Mouse (Mus musculus) limb, embryonic 12.5 days (tissue): Measurements from ENCODE around the gene Asic2. TPM values are rescaled to one million over a fixed set of nuclear protein-coding genes. Genes with fewer than 3 reads are reported as not detected.

Experiments used
- ATAC-seq: fragments of 200-750 bp; cut with Nextera tagmentation; 2 replicates; pipeline ENCODE4 v1.8.0; 2017; ENCODE audit warnings: low read depth, moderate TSS enrichment; ENCODE audit not compliant: insufficient number of reproducible peaks, insufficient read depth, low FRiP score, low TSS enrichment
- H3K27ac ChIP-seq: fragments of 300-500 bp; sonication (generic); 2 replicates; pipeline ENCODE4 v1.5.1; 2016; ENCODE audit warnings: mild to moderate bottlenecking, moderate library complexity
- H3K27me3 ChIP-seq: fragments of 300-500 bp; sonication (generic); 2 replicates; pipeline ENCODE4 v1.6.1; 2016; ENCODE audit warnings: mild to moderate bottlenecking, moderate library complexity
- H3K36me3 ChIP-seq: fragments of 300-500 bp; sonication (generic); 2 replicates; pipeline ENCODE4 v1.6.1; 2016; ENCODE audit warnings: mild to moderate bottlenecking, moderate library complexity
- H3K4me1 ChIP-seq: fragments of 300-500 bp; sonication (generic); replicated peaks from 2 replicates; pipeline ENCODE4 v1.6.1; 2016
- H3K4me2 ChIP-seq: fragments of 300-500 bp; sonication (generic); 2 replicates; pipeline ENCODE4 v1.6.1; 2016; ENCODE audit warnings: mild to moderate bottlenecking, moderate library complexity
- H3K4me3 ChIP-seq: fragments of 300-500 bp; sonication (generic); replicated peaks from 2 replicates; pipeline ENCODE4 v1.5.1; 2016; ENCODE audit warnings: mild to moderate bottlenecking
- H3K9ac ChIP-seq: fragments of 300-500 bp; sonication (generic); replicated peaks from 2 replicates; pipeline ENCODE4 v1.6.1; 2016; ENCODE audit warnings: mild to moderate bottlenecking, moderate library complexity
- H3K9me3 ChIP-seq: fragments of 300-500 bp; sonication (generic); 2 replicates; pipeline ENCODE4 v1.6.1; 2016; ENCODE audit warnings: mild to moderate bottlenecking, moderate library complexity
- WGBS: fragments of 180-500 bp; shearing (Covaris S2); methylation state at CpG from one replicate; pipeline ENCODE4 v1.1.7; 2016; 5-methylcytosine and 5-hydroxymethylcytosine counted together
- polyA plus RNA-seq: library from polyadenylated mRNA; unstranded; fragments of >200 nt; fragmentation: Nextera tagmentation; extraction: Ambion mirVana; gene quantifications from 2 replicates; pipeline ENCODE4 v1.2.1, GENCODE M21; 2016

Gene Asic2
- polyA plus RNA-seq, 1 experiment from 2014 or later, result 0.51 TPM

- Histone ChIP-seq H3K4me1 (no peaks in the 10 kb centered on the region; the same call in 1 of the 2 replicates), H3K4me3 (no peak overlapping the region), H3K9ac (no peak overlapping the region), H3K9me3 (no peaks in the 10 kb centered on the region), H3K27me3 (no peaks in the 10 kb centered on the region), H3K36me3 (no peaks in the 10 kb centered on the region), H3K4me2 (no peak overlapping the region), H3K27ac (no peak overlapping the region)
- WGBS, result 56% methylated on average over 13 of the region's 13 CpGs
- no peak for ATAC-seq
Observed at GRCm38 (mm10) chr11:81239966-81240681, 728.1 kb downstream of the Asic2 start.

- Histone ChIP-seq H3K27ac (no peak overlapping the region), H3K4me2 (no peak overlapping the region), H3K36me3 (no peaks in the 10 kb centered on the region), H3K4me3 (no peak overlapping the region), H3K9me3 (no peaks in the 10 kb centered on the region), H3K9ac (no peak overlapping the region), H3K27me3 (no peaks in the 10 kb centered on the region), H3K4me1 (no peaks in the 10 kb centered on the region; the same call in 1 of the 2 replicates)
- no peak for ATAC-seq
- 52% methylated on average over 2 of the region's 2 CpGs for WGBS
Observed at GRCm38 (mm10) chr11:81239091-81239490, 729.2 kb downstream of the Asic2 start.

- H3K4me1 ChIP-seq, result no peaks in the 10 kb centered on the region; the same call in 1 of the 2 replicates
- WGBS, result 85% methylated on average over 2 of the region's 2 CpGs
- H3K36me3 ChIP-seq, result no peaks in the 10 kb centered on the region
- H3K9me3 ChIP-seq, result no peaks in the 10 kb centered on the region
- ATAC-seq, result no peak
- H3K27ac ChIP-seq, result no peak overlapping the region
- no peak overlapping the region for H3K4me2 ChIP-seq
- H3K9ac ChIP-seq, result no peak overlapping the region
- no peaks in the 10 kb centered on the region for H3K27me3 ChIP-seq
- H3K4me3 ChIP-seq, result no peak overlapping the region
Observed at GRCm38 (mm10) chr11:81236070-81236469, 732.2 kb downstream of the Asic2 start.

- H3K9ac ChIP-seq, result no peak overlapping the region
- H3K4me3 ChIP-seq, result no peak overlapping the region
- H3K27ac ChIP-seq, result no peak overlapping the region
- H3K27me3 ChIP-seq, result no peaks in the 10 kb centered on the region
- no peaks in the 10 kb centered on the region for H3K4me1 ChIP-seq
- H3K4me2 ChIP-seq, result no peak overlapping the region
- H3K36me3 ChIP-seq, result no peaks in the 10 kb centered on the region
- H3K9me3 ChIP-seq, result no peaks in the 10 kb centered on the region
- WGBS, result 90% methylated on average over 9 of the region's 9 CpGs
- ATAC-seq, result no peak
Observed at GRCm38 (mm10) chr11:81223361-81223760, 744.9 kb downstream of the Asic2 start.

GRCm38 (mm10) chr11:81220786-81221185 is 747.5 kb downstream of the Asic2 start:
- ATAC-seq, result no peak
- 81% methylated on average over 4 of the region's 4 CpGs for WGBS
- Histone ChIP-seq H3K4me3 (no peak overlapping the region), H3K9ac (no peak overlapping the region), H3K9me3 (no peaks in the 10 kb centered on the region), H3K4me1 (no peaks in the 10 kb centered on the region), H3K4me2 (no peak overlapping the region), H3K27ac (no peak overlapping the region), H3K36me3 (no peaks in the 10 kb centered on the region), H3K27me3 (no peaks in the 10 kb centered on the region)

GRCm38 (mm10) chr11:81205471-81205870 is 762.8 kb downstream of the Asic2 start:
- Histone ChIP-seq H3K27me3 (no peaks in the 10 kb centered on the region; the same call in 1 of the 2 replicates), H3K27ac (no peak overlapping the region), H3K4me2 (no peak overlapping the region), H3K4me1 (no peaks in the 10 kb centered on the region), H3K9me3 (no peaks in the 10 kb centered on the region), H3K36me3 (no peaks in the 10 kb centered on the region), H3K4me3 (no peak overlapping the region), H3K9ac (no peak overlapping the region)
- WGBS, result 66% methylated on average over 4 of the region's 4 CpGs
- ATAC-seq, result no peak

- H3K9me3 ChIP-seq, result no peaks in the 10 kb centered on the region
- 75% methylated on average over 5 of the region's 5 CpGs for WGBS
- no peak overlapping the region for H3K9ac ChIP-seq
- H3K4me2 ChIP-seq, result no peak overlapping the region
- H3K4me3 ChIP-seq, result no peak overlapping the region
- no peaks in the 10 kb centered on the region for H3K36me3 ChIP-seq
- no peaks in the 10 kb centered on the region; the same call in 1 of the 2 replicates for H3K27me3 ChIP-seq
- ATAC-seq, result no peak
- H3K4me1 ChIP-seq, result no peaks in the 10 kb centered on the region
- no peak overlapping the region for H3K27ac ChIP-seq
Observed at GRCm38 (mm10) chr11:81202578-81202977, 765.7 kb downstream of the Asic2 start.

GRCm38 (mm10) chr11:81193856-81194255 is 774.4 kb downstream of the Asic2 start:
- H3K9ac ChIP-seq, result no peak overlapping the region
- no peaks in the 10 kb centered on the region for H3K36me3 ChIP-seq
- no peaks in the 10 kb centered on the region for H3K4me1 ChIP-seq
- no peak for ATAC-seq
- no peaks in the 10 kb centered on the region for H3K27me3 ChIP-seq
- H3K9me3 ChIP-seq, result no peaks in the 10 kb centered on the region
- H3K4me3 ChIP-seq, result no peak overlapping the region
- no peak overlapping the region for H3K27ac ChIP-seq
- WGBS, result 37% methylated on average over 4 of the region's 4 CpGs
- H3K4me2 ChIP-seq, result no peak overlapping the region

GRCm38 (mm10) chr11:81192155-81192554 is 776.1 kb downstream of the Asic2 start:
- Histone ChIP-seq H3K4me1 (no peaks in the 10 kb centered on the region), H3K9ac (no peak overlapping the region), H3K27ac (no peak overlapping the region), H3K4me2 (no peak overlapping the region), H3K4me3 (no peak overlapping the region), H3K9me3 (no peaks in the 10 kb centered on the region), H3K27me3 (no peaks in the 10 kb centered on the region), H3K36me3 (no peaks in the 10 kb centered on the region)
- ATAC-seq, result no peak
- WGBS, result 86% methylated on average over 4 of the region's 4 CpGs

- no peak for ATAC-seq
- H3K9me3 ChIP-seq, result no peaks in the 10 kb centered on the region
Observed at GRCm38 (mm10) chr11:81189103-81189502, 779.2 kb downstream of the Asic2 start.

GRCm38 (mm10) chr11:81187851-81188250 is 780.4 kb downstream of the Asic2 start:
- H3K4me3 ChIP-seq, result no peak overlapping the region
- 94% methylated on average over 3 of the region's 3 CpGs for WGBS
- H3K9ac ChIP-seq, result no peak overlapping the region
- no peaks in the 10 kb centered on the region for H3K27me3 ChIP-seq
- ATAC-seq, result no peak
- no peaks in the 10 kb centered on the region for H3K9me3 ChIP-seq
- H3K36me3 ChIP-seq, result no peaks in the 10 kb centered on the region
- 0 out of 2 replicates have a peak, but pooled peaks cover 5% of the 10 kb centered on the region for H3K4me1 ChIP-seq
- no peak overlapping the region for H3K4me2 ChIP-seq
- no peak overlapping the region for H3K27ac ChIP-seq

More at GRCm38 (mm10) chr11:81189103-81189502, 779.2 kb downstream of the Asic2 start:
- no peaks in the 10 kb centered on the region for H3K27me3 ChIP-seq
- no peak overlapping the region for H3K4me2 ChIP-seq
- 95% methylated on average over 6 of the region's 6 CpGs for WGBS
- no peak overlapping the region for H3K4me3 ChIP-seq
- 0 out of 2 replicates have a peak, but pooled peaks cover 5% of the 10 kb centered on the region for H3K4me1 ChIP-seq
- H3K9ac ChIP-seq, result no peak overlapping the region
- H3K27ac ChIP-seq, result no peak overlapping the region
- no peaks in the 10 kb centered on the region for H3K36me3 ChIP-seq

GRCm38 (mm10) chr11:81184721-81185120 is 783.5 kb downstream of the Asic2 start:
- no peak for ATAC-seq

More at GRCm38 (mm10) chr11:81184721-81185120, 783.5 kb downstream of the Asic2 start:
- Histone ChIP-seq H3K4me1 (0 out of 2 replicates have a peak, but pooled peaks cover 5% of the 10 kb centered on the region), H3K36me3 (no peaks in the 10 kb centered on the region), H3K4me3 (no peak overlapping the region), H3K4me2 (no peak overlapping the region), H3K27ac (no peak overlapping the region), H3K27me3 (no peaks in the 10 kb centered on the region), H3K9ac (no peak overlapping the region), H3K9me3 (no peaks in the 10 kb centered on the region)
- 57% methylated on average over 7 of the region's 7 CpGs for WGBS
